Mouse (Mus musculus): ENCODE measurements around the gene Coa5. TPM values are rescaled to one million over a fixed set of nuclear protein-coding genes. Genes with fewer than 3 reads are reported as not detected.

Gene Coa5
- polyA plus RNA-seq, 1 experiment = 30.4 TPM

DNA sequence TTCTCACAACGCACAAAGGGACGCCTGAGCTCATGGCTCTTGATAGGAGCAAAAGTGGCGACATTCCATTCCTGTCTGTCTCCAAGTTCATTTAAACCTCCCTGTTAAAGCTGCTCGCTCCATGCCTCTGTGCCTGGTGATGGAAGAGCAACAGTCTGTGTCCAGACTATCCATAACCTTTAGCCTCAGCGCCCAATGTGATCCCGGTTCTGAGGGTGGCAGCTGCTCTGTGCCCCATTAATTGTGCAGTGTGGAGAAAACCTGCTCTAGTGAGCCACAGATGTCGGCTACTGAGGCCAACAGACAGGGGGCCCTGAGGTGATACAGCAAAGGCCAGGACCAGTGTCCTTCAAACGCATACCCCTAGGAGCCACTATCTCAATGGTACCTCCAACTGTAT lies 30.2 kb downstream of the Coa5 start:
- no peak for TF ChIP-seq GATA1 (IDR thresholded peaks at IDR 0.05; ENCODE audit: low read length)

DNA sequence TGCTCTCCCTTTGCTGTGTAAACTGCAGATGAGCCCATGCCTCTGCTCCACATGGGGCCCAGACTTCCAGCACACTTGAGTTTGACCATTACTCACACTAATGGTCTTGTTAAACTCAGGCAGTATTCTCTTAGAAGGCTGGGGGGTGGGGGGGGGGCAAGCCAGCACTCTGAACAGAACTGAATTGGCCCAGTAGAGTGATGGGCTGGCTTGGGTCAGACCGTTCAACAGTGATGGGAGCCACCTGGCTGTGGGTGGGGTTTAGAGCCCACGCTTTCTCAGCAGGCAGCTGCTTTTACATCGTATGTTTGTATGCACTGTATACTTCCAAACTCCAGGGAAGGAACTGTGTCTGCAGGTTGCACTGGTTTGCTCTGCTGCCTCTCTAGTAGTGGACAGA lies 30.9 kb downstream of the Coa5 start:
- TF ChIP-seq GATA1 (IDR thresholded peaks at IDR 0.05; ENCODE audit: low read length) = no peak

DNA sequence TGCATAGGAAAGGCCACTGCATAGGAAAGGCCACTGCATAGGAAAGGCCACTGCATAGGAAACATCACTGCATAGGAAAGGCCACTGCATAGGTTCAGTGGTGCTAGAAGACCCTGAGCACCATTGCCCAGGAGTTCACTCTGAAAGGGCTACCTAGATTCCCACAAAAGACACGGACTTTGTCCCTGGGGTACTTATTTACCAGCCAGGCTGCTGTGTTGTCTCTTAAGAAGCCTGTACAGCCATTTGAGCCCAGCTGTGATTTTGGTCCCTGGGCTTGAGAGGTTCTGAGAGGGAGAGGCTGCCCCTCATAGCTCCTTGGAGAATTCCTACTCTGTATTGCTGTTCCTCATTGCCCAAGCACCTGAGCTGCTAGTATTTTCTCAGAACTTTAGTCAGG lies 33.4 kb downstream of the Coa5 start:
- TF ChIP-seq GATA1 (IDR thresholded peaks at IDR 0.05; ENCODE audit: low read length) = no peak

DNA sequence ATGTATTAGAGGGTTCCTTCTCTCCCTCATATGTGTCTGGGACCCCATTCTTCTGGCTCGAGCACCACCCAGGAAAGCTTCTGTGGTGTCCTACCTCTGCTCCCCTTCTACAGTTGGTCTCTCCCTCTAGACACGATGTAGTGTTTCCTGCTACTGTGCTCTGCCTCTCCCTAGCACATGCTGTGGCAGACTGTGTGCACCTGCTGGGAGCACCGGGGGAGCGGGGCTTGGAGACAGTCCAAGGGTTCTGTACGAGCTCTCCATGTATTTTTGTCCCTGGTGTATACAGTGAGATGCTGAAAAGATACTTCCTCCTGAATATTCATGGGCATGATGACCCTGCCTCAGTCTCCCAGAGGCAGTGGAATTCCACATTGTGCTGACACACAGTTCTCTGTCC lies 36.7 kb downstream of the Coa5 start:
- TF ChIP-seq GATA1 (IDR thresholded peaks at IDR 0.05; ENCODE audit: low read length) = no peak

DNA sequence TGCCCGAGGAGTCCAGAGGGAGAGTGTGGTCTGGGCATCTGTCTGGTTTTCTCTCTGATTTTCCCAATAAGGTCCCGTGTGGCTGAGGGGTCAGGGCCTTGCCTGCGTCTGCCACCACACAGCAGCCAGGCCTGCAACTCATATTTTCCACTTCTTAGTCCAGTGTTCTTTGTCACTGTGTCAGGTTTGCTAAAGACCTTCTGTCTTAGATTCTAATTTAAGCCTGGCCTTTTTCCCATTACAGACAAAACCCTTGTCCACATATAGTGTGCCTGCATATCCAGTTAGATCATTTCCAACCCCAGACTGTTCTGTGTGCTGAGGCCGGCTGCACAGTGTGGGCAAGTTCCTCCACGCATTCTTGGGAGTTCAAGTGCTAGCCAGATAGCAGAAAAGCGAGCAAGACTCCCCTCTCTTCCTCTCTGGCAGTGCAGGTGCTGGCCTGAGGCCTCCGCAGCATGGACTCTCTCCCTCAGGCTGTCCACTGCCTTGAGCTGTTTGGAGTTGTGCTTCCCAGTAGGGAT lies 43.4 kb downstream of the Coa5 start:
- TF ChIP-seq GATA1 (IDR thresholded peaks at IDR 0.05; ENCODE audit: low read length) = no peak

DNA sequence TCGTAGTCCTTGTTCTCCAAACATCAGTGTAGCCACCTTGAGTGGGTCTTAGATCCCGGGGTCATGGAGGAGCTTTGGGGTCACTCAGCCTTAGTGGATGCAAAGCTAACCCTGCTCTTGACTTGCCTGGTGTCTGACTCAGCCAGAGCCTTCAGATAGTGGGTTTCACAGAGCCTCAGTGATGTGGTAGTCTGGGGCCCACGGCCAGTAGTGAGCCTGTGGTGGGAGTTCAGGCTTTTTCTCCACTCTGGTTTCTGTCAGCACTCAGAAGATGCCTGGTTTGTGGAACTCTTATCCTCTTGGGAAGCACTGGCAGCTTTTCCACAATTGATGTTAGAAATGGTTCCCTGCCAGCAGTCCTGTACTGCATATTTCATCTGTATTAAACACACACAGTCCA lies 45.6 kb downstream of the Coa5 start:
- TF ChIP-seq GATA1 (IDR thresholded peaks at IDR 0.05; ENCODE audit: low read length) = no peak

DNA sequence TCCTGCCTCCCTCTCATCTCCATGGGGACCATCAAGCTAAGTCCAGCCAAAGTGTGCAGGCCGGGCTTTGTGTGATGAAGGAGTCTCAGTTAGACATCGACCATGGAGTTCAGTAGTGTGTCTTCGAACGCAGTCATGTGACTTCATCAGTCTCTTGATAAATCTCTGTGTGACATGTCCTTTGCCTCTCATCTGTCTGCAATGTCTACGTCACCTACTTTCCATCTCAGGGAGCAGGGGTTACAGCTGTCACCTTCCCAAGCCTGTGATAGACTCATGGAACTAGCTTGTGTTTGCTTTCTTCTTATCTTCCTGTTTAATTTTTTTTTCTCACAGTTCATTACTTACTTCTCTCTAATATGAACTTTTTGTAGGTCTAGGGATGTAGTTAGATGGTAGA lies 49.0 kb downstream of the Coa5 start:
- no peak for TF ChIP-seq GATA1 (IDR thresholded peaks at IDR 0.05; ENCODE audit: low read length)

DNA sequence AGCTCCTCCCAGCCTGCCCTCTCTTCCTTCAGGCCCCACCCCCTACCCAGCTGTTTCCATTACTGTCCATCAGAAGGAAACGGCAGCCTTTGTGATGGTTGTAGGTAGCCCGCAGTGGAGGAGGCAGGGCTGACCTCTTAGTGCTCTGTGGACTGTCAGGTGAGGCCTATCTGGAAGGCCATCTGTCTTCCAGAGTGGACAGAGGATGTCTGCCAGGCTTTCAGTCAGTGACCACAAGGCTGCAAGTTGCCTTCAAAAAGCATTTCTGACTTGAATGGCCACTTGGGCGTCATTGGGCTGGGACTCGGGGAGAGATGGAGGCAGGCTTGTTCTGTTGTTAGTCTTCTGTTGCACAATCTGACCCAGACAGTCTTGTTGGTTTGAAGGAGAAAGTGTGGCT lies 50.4 kb downstream of the Coa5 start:
- TF ChIP-seq GATA1 (IDR thresholded peaks at IDR 0.05; ENCODE audit: low read length) = no peak

DNA sequence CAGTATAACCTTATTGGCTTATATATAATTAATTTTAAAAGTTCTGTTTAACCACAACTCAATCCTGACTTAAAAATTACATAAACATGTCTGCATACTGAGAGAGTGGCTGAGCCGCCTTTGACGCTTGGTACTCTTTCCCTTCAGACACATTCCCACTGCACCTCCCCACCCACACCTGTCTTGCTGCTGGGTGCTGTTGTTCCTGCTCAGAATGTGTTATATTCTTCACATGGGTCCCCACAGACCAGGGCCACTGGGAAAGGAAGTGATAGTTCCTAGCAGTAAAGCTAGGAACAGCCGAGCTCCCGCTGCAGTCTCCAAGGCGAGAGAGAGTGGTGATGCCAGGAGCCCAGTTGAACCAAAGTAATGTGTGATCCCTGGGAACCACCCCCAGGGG lies 51.8 kb downstream of the Coa5 start:
- TF ChIP-seq GATA1 (IDR thresholded peaks at IDR 0.05; ENCODE audit: low read length) = no peak

DNA sequence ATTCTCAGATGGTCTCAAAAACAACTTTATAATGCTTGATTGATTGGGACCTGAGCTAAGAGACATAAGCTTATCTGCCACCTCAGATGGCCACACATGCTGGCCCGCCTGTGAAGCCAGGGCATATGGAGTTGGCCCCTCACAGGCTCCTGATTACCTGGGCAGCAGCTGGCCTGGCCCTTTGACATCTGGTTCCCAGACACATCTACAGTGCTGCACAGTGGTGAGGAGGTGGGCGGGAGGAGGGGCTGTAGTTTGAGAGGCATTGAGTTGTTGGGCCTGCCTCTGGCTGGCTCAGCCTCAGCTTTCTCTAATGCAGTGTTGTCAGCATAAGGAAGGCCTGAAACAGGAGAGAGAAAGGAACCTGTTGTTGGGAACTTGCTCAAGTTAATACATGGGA lies 53.2 kb downstream of the Coa5 start:
- TF ChIP-seq GATA1 (IDR thresholded peaks at IDR 0.05; ENCODE audit: low read length) = no peak

DNA sequence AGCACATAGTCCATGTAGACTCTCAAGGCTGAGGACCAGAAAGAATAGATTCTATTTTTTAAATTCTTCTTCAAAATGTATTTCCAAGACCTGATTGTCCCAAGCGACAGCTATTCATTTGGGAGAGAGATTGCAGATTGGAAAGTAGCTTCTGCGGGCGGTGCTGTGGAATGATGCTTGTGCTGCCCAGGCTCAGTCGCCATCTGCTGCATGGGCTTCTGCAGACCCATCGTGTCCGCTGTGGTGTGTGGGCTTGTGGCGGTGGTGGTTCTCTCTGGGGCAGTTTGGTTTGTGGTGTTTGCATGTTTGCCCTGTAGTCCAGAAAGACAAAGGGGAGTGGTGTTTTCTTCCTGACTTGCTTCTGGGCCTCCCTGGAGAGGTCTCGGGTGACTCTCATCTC lies 53.7 kb downstream of the Coa5 start:
- no peak for TF ChIP-seq GATA1 (IDR thresholded peaks at IDR 0.05; ENCODE audit: low read length)

DNA sequence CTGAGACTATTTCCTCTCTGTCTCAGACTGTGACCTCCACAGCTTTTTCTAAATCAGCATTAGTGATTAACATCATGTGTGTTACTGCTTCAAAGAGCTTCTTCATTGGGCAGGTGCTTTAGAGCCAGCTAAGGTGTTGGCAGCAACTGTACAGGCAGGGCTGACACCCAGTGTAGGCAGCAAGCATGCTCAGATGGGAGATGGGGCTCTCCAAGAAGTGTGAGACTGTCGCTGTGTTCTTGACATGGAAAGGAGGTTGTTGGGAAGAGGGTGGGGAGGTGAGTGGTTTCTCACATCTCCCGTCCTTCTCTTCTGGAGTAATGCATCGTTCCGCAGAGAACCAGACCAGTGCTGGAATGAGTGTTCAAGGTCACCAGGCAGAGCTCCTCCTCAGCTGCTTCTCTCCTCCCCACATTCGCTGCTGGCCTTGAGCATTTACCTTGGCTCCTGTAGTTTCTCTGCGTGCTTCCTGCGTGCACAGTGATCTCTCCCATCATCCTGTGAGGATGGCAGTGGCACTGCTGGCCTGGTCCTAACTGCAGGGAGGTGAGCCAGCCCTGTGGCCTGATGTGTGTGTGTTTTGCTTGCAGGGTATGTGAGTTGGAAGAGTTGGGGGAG lies 61.0 kb downstream of the Coa5 start:
- TF ChIP-seq GATA1 (IDR thresholded peaks at IDR 0.05; ENCODE audit: low read length) = no peak

DNA sequence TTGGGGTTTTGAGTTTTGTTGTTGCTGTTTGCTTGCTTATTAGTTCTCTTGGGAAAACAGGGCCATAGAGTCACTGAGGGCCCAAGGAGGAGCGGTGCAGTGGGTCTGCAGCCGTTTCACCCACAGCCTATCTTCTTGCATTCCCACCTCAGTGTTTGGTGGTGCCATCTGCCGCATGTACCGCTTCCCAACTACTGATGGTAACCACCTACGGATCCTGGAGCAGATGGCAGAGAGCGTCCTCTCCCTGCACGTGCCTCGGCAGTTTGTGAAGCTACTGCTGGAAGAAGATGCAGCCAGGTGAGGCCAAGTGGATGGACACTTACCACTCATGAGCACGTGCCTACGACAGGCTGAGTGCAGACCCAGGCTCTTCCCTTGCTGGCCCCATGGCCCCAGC lies 61.8 kb downstream of the Coa5 start:
- no peak for TF ChIP-seq GATA1 (IDR thresholded peaks at IDR 0.05; ENCODE audit: low read length)

Other genes with a start within 250 kb of the Coa5 start
- gene Cnga3, start 215.7 kb downstream of the Coa5 start, polyA plus RNA-seq (2012) = not detected in 2 replicates
- 2.5 TPM in 2 replicates for gene Inpp4a, start 130.2 kb downstream of the Coa5 start, polyA plus RNA-seq (2012)
- 41.1 and 65.1 TPM in 2 replicates for gene Unc50, start within 50 bp of the Coa5 start, polyA plus RNA-seq (2012)
- 1.3 and 1.9 TPM in 2 replicates for gene Mgat4a, start 110.9 kb upstream of the Coa5 start, polyA plus RNA-seq (2012)